ENCODE assay signal across 16 mouse cellular contexts in the genomic region with DNA sequence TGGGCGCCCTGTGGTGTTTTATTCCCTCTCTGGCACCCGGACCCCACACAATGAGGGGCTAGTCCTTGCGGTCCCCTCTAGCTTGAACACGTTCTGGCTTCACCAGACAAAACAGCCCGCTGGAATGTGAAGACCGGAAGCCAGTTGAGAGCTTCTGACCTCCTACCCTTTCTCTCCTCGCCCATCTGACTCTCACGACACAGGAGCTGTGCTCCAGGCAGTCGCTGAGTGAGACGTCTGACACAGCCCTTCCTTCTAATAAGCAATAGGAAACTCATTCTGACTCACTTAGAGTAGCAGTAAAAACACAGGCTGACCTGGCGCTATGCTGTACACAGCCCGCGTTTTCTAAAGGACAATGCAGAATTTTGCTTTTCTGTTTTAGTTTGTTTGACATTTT. TPM values are rescaled to one million over a fixed set of nuclear protein-coding genes. Genes with fewer than 3 reads are reported as not detected.
A peak's percentile ranks its signal among the peaks of the same experiment; 100 is the strongest.
DNase-seq lines count a peak whose midpoint lies in the region; ATAC-seq and TF ChIP-seq lines count a peak whose summit lies in the region.
"Had no signal": no experiment of that assay in that cellular context is flagged by ENCODE, and none has a peak within 500 bp of the region (broad histone marks: within the 10 kb centered on the region; RNA-seq: fewer than 3 reads in every experiment).

No protein-coding gene starts in this region.

- TF ChIP-seq EP300 in heart, postnatal 0 days (IDR thresholded peaks at IDR 0.05; ENCODE audit: low read depth) = no peak

- H3K27ac ChIP-seq in intestine, embryonic 15.5 days = no peak overlapping the region
- H3K27ac ChIP-seq in intestine, postnatal 0 days (ENCODE audit: low read depth, low read length) = no peak overlapping the region
- H3K27ac ChIP-seq in heart, postnatal 0 days (ENCODE audit: low read depth) = peak overlapping the region; percentile 64
- H3K27ac ChIP-seq: embryonic facial prominence, embryonic 13.5 days; liver, embryonic 12.5 days; midbrain, embryonic 10.5 days had no signal

- no peaks in the 10 kb centered on the region for H3K27me3 ChIP-seq in intestine, embryonic 15.5 days (replicated peaks)
- H3K27me3 ChIP-seq in intestine, postnatal 0 days (replicated peaks; ENCODE audit: control insufficient read depth, insufficient read depth, low read length) = no peaks in the 10 kb centered on the region
- no peaks in the 10 kb centered on the region for H3K27me3 ChIP-seq in heart, postnatal 0 days (ENCODE audit: control insufficient read depth, insufficient read depth, low read length)
- H3K27me3 ChIP-seq: CH12.LX; embryonic facial prominence, embryonic 13.5 days; liver, embryonic 12.5 days had no signal

- H3K9ac ChIP-seq in intestine, embryonic 15.5 days = no peak overlapping the region
- no peak overlapping the region for H3K9ac ChIP-seq in intestine, postnatal 0 days (ENCODE audit: low read depth, low read length)
- H3K9ac ChIP-seq in heart, postnatal 0 days (replicated peaks; ENCODE audit: low read depth, low read length) = peak overlapping the region; percentile 31; the same call in 1 of the 2 replicates
- H3K9ac ChIP-seq: embryonic facial prominence, embryonic 13.5 days; liver, embryonic 12.5 days had no signal

- H3K4me2 ChIP-seq in intestine, embryonic 15.5 days (replicated peaks) = no peak overlapping the region
- H3K4me2 ChIP-seq in intestine, postnatal 0 days (replicated peaks; ENCODE audit: low read depth) = no peak overlapping the region
- peak overlapping the region; percentile 33 for H3K4me2 ChIP-seq in heart, postnatal 0 days (ENCODE audit: low read depth, low read length)
- H3K4me2 ChIP-seq: embryonic facial prominence, embryonic 13.5 days; liver, embryonic 12.5 days had no signal

- H3K4me3 ChIP-seq in intestine, embryonic 15.5 days (replicated peaks) = no peak overlapping the region
- no peak overlapping the region for H3K4me3 ChIP-seq in intestine, postnatal 0 days (ENCODE audit: low read depth, low read length)
- H3K4me3 ChIP-seq in heart, postnatal 0 days (ENCODE audit: low read depth, low read length) = no peak overlapping the region
- H3K4me3 ChIP-seq: embryonic facial prominence, embryonic 13.5 days; liver, embryonic 12.5 days; midbrain, embryonic 10.5 days had no signal

- peak; percentile 60 for DNase-seq in NIH3T3 (ENCODE audit: low read depth)
- peak; percentile 55 for DNase-seq in embryo, embryonic 11 days
- peak; percentile 75 for DNase-seq in heart, postnatal 0 days (ENCODE audit: low spot score)
- DNase-seq in right cerebral cortex, postnatal 10 days (ENCODE audit: low spot score in 2 of 2) = no peak
- DNase-seq in ovary, postnatal 10 days (ENCODE audit: low spot score) = no peak
- DNase-seq: adrenal gland, postnatal 36 days; cerebellum, adult 11 months; gastrocnemius, postnatal 25 days; thymus, postnatal 25 days had no signal

- 45% methylated on average over 13 of the region's 13 CpGs for WGBS in intestine, embryonic 15.5 days
- WGBS in intestine, postnatal 0 days = 60% methylated on average over 13 of the region's 13 CpGs
- 24% methylated on average over 13 of the region's 13 CpGs for WGBS in heart, postnatal 0 days

- no peaks in the 10 kb centered on the region for H3K9me3 ChIP-seq in intestine, embryonic 15.5 days
- H3K9me3 ChIP-seq in intestine, postnatal 0 days (ENCODE audit: control insufficient read depth) = no peaks in the 10 kb centered on the region
- H3K9me3 ChIP-seq in heart, postnatal 0 days (replicated peaks; ENCODE audit: control insufficient read depth, low read length) = no peaks in the 10 kb centered on the region
- H3K9me3 ChIP-seq: liver, embryonic 12.5 days; midbrain, embryonic 10.5 days had no signal

- peak; percentile 56; the same call in 1 of the 2 replicates for ATAC-seq in intestine, embryonic 15.5 days
- no peak for ATAC-seq in intestine, postnatal 0 days
- ATAC-seq in heart, postnatal 0 days (ENCODE audit: insufficient read depth, low read depth) = peak; percentile 55
- ATAC-seq: forebrain, embryonic 16.5 days; liver, embryonic 12.5 days had no signal

- H3K36me3 ChIP-seq in intestine, embryonic 15.5 days = no peaks in the 10 kb centered on the region
- no peaks in the 10 kb centered on the region; the same call in 1 of the 2 replicates for H3K36me3 ChIP-seq in intestine, postnatal 0 days (ENCODE audit: control insufficient read depth, insufficient read depth)
- H3K36me3 ChIP-seq in heart, postnatal 0 days (replicated peaks; ENCODE audit: control insufficient read depth, insufficient read depth, low read length) = peaks cover 20% of the 10 kb centered on the region
- H3K36me3 ChIP-seq: embryonic facial prominence, embryonic 13.5 days had no signal

- no peaks in the 10 kb centered on the region for H3K4me1 ChIP-seq in intestine, embryonic 15.5 days (replicated peaks)
- H3K4me1 ChIP-seq in intestine, postnatal 0 days (replicated peaks; ENCODE audit: control insufficient read depth, insufficient read depth, low read length) = peaks cover 9% of the 10 kb centered on the region; the same call in 1 of the 2 replicates
- H3K4me1 ChIP-seq in heart, postnatal 0 days (ENCODE audit: control insufficient read depth, insufficient read depth) = peaks cover 41% of the 10 kb centered on the region

- no peak for TF ChIP-seq CTCF in intestine, postnatal 0 days (IDR thresholded peaks at IDR 0.05; ENCODE audit: low read depth)
- no peak for TF ChIP-seq CTCF in heart, postnatal 0 days (IDR thresholded peaks at IDR 0.05; ENCODE audit: low read depth)

RNA-seq across cellular contexts. Expression of a gene that starts 17.9 kb away (rescaled TPM):
- polyA plus RNA-seq in intestine, embryonic 15.5 days (2015; fragmentation: Nextera tagmentation; extraction: Ambion mirVana) = 195 and 211 TPM in 2 replicates
- polyA plus RNA-seq in intestine, postnatal 0 days (2015; fragmentation: Nextera tagmentation; extraction: Ambion mirVana) = 167 and 175 TPM in 2 replicates
- 96.5 and 117 TPM in 2 replicates for total RNA-seq in heart, postnatal 0 days (2014; rRNA removed; ENCODE audit: low replicate concordance)
- 206 and 230 TPM in 2 replicates for polyA plus RNA-seq in heart, postnatal 0 days (2015; fragmentation: Nextera tagmentation; extraction: Ambion mirVana)

Comparison
In these comparisons a context has a peak if more than half of its experiments do, and no peak if none do; other contexts are left out.
1. DNase-seq: peak in NIH3T3 (single experiment), embryo, embryonic 11 days (single experiment) and heart, postnatal 0 days (single experiment); none in right cerebral cortex, postnatal 10 days (0 of 2) and ovary, postnatal 10 days (single experiment).